Mouse (Mus musculus) spleen, postnatal 36 days (tissue): ENCODE results near the gene Rhbdl2.

Experiments
- DNase-seq, 2 experiments: peaks; one replicate each; pipeline ENCODE4 v3.0.0; 2022; ENCODE audit warnings: low spot score in 2 of 2, mixed read lengths in 1 of 2

Gene Rhbdl2

DNA sequence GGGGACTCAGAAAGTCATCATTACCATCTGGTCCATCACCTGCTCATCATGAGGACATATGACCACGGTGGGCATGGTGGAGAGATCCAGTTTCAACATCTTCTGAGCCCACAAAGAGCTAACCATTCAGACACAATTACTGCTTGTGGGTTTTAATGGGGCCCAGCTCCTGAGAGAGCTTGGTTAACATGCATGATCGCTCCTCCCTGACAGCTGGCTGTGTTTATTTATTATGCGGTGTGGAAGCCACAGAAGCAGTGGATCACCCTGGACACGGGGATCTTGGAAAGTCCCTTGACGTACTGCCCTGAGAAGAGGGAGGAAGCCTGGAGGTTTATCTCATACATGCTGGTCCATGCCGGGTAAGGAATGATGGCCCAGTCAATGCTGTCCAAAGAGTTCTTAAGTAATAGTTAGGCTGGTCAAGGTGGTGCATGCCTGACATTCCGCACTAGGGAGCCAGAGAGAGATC is 26.4 kb downstream of the Rhbdl2 start:
- DNase-seq: no peak

DNA sequence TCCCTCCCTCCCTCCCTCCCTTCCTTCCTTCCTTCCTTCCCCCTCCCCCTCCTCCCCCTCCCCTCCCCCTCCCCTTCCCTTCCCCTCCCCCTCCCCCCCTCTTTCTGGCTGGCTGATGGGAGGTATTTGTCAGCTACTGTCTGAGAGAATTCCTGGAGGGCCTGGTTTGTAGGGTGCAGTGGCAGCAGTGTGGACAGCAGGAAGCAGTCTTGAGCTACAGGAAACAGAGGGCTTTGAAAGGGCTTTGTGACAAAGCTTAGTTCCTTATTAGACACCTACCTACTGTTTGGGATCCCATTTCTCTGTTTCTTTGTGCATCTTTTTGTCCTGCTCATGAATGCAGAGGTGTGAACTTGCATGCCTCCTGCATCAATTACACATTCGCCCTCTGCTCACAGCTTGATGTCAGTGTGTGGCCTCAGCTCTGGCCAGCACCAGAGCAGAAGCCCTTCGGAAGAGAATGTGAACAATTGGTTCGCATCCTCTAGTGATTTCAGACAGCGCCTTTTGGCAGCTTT is 31.5 kb downstream of the Rhbdl2 start:
- no peak for DNase-seq

GRCm38 (mm10) chr4:123842126-123842525 is 54.5 kb downstream of the Rhbdl2 start:
- DNase-seq: no peak

GRCm38 (mm10) chr4:123856888-123857287 is 69.2 kb downstream of the Rhbdl2 start:
- DNase-seq: no peak

DNA sequence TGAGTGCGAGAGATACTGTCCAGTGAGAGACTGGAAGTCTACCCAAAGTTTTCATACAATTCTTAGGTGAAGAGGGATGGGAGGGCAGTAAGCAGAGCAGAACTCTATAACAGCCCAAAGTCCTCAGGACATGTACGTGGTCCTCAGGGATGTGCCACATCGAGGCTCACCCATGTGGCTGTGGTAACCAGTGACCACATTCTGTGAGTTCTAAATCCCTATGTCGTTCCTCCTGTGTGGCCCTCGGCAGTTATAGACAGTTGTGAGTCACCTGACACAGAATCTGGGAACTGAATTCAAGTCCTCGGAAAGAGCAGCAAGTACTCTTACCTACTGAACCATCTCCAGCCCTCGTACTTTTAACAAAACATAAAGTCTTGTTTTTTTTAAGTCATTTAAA is 70.4 kb downstream of the Rhbdl2 start:
- no peak for DNase-seq

DNA sequence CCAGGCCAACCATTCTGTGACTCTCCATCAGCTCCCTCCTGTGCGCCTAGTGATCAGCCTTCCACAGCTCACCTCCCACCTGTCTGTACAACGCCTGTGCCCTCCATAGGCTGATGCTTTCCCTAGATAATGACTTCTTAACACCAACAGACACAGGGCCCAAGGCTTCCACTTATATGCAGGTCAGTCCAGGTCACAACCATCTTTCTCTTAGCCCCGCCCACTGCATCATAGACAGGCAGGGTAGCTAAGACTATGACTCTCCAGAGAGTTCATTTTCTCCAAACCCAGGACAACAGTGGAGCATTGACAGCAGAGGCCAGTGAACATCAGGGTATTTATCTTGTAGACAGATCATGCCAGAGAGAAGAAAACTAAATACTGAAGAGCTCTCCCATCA is 71.7 kb downstream of the Rhbdl2 start, which contains the start of gene 4933427I04Rik:
Gene 4933427I04Rik (plus strand): TSS at position 301 of the 400 bp plus-strand sequence.
- DNase-seq: no peak

GRCm38 (mm10) chr4:123859803-123860202 is 72.1 kb downstream of the Rhbdl2 start:
- DNase-seq: no peak

DNA sequence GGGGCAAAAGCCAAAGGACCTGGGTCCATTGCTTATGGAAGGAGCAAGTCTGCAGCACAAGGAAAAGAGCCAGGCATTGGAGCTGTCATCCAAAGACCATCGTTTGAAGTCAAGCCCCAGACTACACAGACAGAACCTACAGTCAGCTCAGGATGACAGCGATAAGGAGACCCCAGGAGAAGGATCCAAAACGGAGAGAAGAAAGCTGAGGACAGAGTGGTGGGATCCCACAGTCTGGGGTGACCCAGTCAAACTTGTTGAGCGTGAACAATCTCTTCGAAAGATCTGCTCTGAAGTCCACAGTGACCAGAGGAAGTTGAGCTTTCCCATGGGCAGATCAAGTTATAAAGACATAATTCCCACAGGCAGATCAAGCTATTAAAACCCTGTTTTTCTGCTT is 72.9 kb downstream of the Rhbdl2 start:
- no peak for DNase-seq
